Mouse (Mus musculus): ENCODE data around the gene Psenen.

Gene Psenen

GRCm38 (mm10) chr7:30553810-30554584, 9.4 kb downstream of the Psenen start:
- no peak for DNase-seq (ENCODE audit: extremely low spot score, low spot score)

- no peak for DNase-seq (ENCODE audit: extremely low spot score, low spot score)
Measured at GRCm38 (mm10) chr7:30553021-30553589, 10.3 kb downstream of the Psenen start.

- peak; percentile 94 for DNase-seq (ENCODE audit: extremely low spot score, low spot score)
Measured at GRCm38 (mm10) chr7:30552102-30553020, 11.1 kb downstream of the Psenen start, which contains the start of the genes Hspb6 and Proser3. Gene Hspb6 (plus strand): TSS chr7:30552178. Gene Proser3 (minus strand): TSS chr7:30552299.

- DNase-seq (ENCODE audit: extremely low spot score, low spot score): no peak
Measured at GRCm38 (mm10) chr7:30551445-30552101, 11.9 kb downstream of the Psenen start.

GRCm38 (mm10) chr7:30550603-30551002, 12.8 kb downstream of the Psenen start:
- DNase-seq (ENCODE audit: extremely low spot score, low spot score): no peak

GRCm38 (mm10) chr7:30549880-30550279, 13.5 kb downstream of the Psenen start:
- DNase-seq (ENCODE audit: extremely low spot score, low spot score): no peak

- no peak for DNase-seq (ENCODE audit: extremely low spot score, low spot score)
Measured at GRCm38 (mm10) chr7:30544327-30544726, 19.1 kb downstream of the Psenen start.

GRCm38 (mm10) chr7:30540572-30540971, 22.9 kb downstream of the Psenen start:
- no peak for DNase-seq (ENCODE audit: extremely low spot score, low spot score)

- DNase-seq (ENCODE audit: extremely low spot score, low spot score): peak; percentile 94
Measured at GRCm38 (mm10) chr7:30534633-30535577, 28.5 kb downstream of the Psenen start, which contains the start of gene Arhgap33. Gene Arhgap33 (minus strand): TSS chr7:30535060.

GRCm38 (mm10) chr7:30533941-30534632, 29.3 kb downstream of the Psenen start:
- DNase-seq (ENCODE audit: extremely low spot score, low spot score): peak; percentile 57

- peak; percentile 47 for DNase-seq (ENCODE audit: extremely low spot score, low spot score)
Measured at GRCm38 (mm10) chr7:30532931-30533330, 30.5 kb downstream of the Psenen start.

- DNase-seq (ENCODE audit: extremely low spot score, low spot score): no peak
Measured at GRCm38 (mm10) chr7:30531291-30531815, 32.1 kb downstream of the Psenen start.

- no peak for DNase-seq (ENCODE audit: extremely low spot score, low spot score)
Measured at GRCm38 (mm10) chr7:30526981-30527380, 36.4 kb downstream of the Psenen start.

GRCm38 (mm10) chr7:30526399-30526798, 37.0 kb downstream of the Psenen start:
- DNase-seq (ENCODE audit: extremely low spot score, low spot score): no peak

- DNase-seq (ENCODE audit: extremely low spot score, low spot score): peak; percentile 23
Measured at GRCm38 (mm10) chr7:30525954-30526353, 37.5 kb downstream of the Psenen start.

- DNase-seq (ENCODE audit: extremely low spot score, low spot score): no peak
Measured at GRCm38 (mm10) chr7:30524487-30524886, 38.9 kb downstream of the Psenen start.

GRCm38 (mm10) chr7:30522871-30523270, 40.6 kb downstream of the Psenen start:
- no peak for DNase-seq (ENCODE audit: extremely low spot score, low spot score)

GRCm38 (mm10) chr7:30520856-30521255, 42.6 kb downstream of the Psenen start:
- DNase-seq (ENCODE audit: extremely low spot score, low spot score): no peak

GRCm38 (mm10) chr7:30520396-30520795, 43.0 kb downstream of the Psenen start:
- no peak for DNase-seq (ENCODE audit: extremely low spot score, low spot score)

Data from neural tube, embryonic 10.5 days (tissue).